Mouse (Mus musculus) naive thymus-derived CD4-positive, alpha-beta T cell, adult 2 months (primary cell): ENCODE measurements around the gene 2810004N23Rik.
A peak's percentile ranks its signal among the peaks of the same experiment; 100 is the strongest.
"Not testable (repeated sequence)": the region's sequence is repeated elsewhere in the genome, so short reads cannot be mapped to it uniquely, and the experiment has no call there.

Source experiments
- DNase-seq: peaks from one replicate; pipeline ENCODE4 v3.0.0-alpha.2; 2011; ENCODE audit warnings: low read depth

2810004N23Rik gene

DNA sequence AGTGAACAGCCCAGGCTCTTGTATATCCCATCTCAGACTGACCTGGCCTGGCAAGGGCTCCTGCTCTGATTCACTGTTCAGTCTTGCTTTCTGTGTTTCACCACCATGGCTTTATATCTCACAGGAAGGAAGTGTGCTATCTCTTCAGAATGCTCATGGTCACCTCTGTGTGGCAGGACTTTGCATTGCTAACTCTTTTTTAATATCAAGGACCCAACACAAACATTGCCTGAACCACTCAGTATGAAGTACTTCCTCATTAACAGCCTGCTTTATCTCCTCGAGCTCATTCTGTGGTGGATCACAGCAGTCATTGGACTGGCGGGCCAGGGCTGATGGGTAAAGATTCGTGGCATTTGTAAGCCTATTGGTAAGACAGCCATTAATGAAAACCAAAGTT lies 3.7 kb upstream of the 2810004N23Rik start:
- DNase-seq: no peak

- DNase-seq: peak; percentile 41
Measured at GRCm38 (mm10) chr8:124863729-124864128, 809 bp upstream of the 2810004N23Rik start.

DNA sequence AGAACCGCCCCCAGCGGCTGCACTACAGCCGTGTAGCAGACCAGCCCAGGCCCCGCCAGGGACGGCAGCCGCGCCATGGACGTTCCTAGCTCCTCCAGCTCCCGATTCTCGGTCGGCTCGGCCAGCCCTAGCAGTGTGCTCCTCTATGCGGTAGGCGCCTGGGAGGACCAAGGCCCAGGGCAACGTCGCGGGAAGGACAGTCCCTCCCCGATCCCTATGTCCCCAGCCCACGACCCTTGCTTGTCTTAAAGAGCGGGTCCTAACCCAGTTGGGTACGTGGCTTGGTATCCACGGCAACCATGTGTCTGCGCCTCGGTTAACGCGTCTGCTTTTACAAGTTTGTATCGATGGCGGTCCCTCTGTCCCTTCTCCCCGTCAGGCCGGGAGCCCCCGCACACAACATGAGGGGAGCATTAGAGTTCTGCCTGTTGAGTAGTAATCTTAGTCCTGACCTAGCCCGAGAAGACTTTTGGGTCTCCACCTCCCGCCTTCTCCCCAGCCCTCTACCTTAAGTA lies 300 bp upstream of the 2810004N23Rik start:
- no peak for DNase-seq

- DNase-seq: no peak
Measured at GRCm38 (mm10) chr8:124860188-124860587, 2.7 kb downstream of the 2810004N23Rik start.

GRCm38 (mm10) chr8:124859466-124859865 lies 3.5 kb downstream of the 2810004N23Rik start:
- peak; percentile 61 for DNase-seq

DNA sequence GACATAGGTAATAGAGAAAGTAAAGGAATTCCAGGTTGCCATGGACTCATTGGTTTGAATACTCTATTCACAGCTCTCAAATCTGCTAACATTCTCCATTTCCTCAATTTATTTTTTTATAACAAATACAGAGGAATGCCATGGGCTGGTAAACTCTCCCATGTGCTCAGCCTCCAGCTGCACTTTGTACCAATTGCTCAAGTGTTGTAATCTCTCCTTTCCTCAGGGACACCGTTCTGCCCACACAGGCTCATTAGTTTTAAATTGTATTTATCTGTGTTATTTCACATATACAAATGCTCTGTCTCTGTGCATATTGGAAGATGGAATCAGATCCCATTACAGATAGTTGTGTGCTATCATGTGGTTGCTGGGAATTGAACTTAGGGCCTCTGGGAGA lies 9.4 kb downstream of the 2810004N23Rik start:
- no peak for DNase-seq

DNA sequence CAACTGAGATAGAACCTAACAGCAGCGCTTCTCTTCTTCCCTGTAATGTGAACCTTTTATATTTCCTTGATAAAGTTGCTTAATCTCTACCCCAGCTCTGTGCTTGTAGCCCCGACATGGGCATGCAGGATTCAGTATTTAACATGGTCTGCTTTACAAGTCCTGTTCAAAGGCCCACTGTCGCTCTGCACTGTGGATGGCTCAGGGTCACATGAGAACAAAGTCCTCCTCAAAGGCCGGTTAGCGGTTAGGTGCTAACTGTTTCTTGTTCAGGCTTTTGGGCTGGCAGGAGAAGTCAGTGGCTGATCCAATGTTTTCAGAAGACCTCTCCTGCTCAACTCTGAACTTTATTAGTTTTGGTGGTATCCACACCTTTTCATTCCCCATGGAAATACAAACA lies 17.3 kb downstream of the 2810004N23Rik start:
- DNase-seq: no peak

- no peak for DNase-seq
Measured at GRCm38 (mm10) chr8:124845131-124845530, 17.8 kb downstream of the 2810004N23Rik start.

DNA sequence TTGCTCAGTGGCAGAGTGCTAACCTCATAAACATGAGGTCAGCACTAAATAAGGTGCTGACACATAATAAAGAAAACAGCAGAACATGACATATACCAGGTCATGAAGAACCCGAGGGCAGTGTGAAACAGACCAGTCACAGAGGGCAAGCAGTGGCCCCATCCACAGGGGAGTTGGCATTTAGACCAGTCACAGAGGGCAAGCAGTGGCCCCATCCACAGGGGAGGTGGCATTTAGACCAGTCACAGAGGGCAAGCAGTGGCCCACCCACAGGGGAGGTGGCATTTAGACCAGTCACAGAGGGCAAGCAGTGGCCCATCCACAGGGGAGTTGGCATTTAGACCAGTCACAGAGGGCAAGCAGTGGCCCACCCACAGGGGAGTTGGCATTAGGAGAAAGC lies 20.0 kb downstream of the 2810004N23Rik start:
- DNase-seq: not testable (repeated sequence)

DNA sequence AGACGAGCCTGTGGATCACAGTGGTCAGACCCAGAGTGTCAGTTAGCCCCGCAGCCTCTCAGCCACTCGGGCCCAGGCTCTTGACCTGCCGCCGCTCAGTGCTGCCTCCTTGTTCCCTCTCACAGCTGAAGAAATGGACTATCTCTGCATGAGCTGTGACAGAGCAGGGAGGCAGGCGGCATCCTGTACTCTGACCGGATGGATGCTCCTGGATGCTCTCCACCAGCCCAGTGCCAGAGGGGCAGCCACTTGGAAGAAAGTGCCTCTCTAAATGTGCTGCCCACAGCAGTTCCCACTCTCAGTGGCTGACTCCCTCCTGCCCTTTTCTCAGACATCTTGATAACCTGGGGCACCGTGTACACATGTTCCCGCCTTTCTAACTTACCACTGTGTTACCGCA lies 21.1 kb downstream of the 2810004N23Rik start:
- DNase-seq: no peak

DNA sequence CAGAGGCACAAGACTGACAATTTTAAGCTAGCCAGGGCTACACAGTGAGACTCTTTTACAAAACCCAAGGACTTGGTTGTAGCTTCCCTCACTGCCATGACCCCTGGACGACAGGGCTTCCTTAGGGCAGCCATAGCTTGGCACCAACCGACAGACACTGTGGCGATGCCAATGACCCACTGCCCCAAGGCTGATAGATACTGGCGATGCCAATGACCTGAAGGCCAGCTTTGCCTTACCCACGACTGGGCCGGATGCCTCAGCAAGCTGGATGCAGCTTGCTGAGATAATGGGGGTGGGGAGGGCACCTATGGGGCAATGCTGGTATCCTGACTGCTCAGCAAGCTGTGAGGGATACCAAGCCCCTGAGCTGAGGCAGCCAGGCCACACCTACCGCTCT lies 22.0 kb downstream of the 2810004N23Rik start:
- DNase-seq: no peak

DNA sequence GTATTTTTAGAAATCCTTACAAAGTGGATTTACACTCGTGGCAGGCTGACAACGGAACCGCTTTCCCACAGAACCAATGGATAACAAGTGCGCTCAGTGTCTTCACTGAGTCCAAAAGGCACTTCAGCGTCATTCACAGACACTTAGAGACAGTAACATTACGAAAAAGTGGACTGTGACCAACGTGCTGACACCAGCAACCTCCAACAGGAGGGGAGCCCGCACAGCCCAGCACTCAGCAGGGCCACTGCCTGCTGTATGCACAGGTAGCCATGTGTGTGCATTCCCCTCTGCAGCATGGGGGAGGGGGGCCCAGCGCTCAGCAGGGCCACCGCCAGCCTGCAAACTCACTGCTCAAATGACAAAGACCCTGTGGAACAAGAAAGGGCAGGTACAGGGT lies 23.5 kb downstream of the 2810004N23Rik start:
- DNase-seq: no peak

DNA sequence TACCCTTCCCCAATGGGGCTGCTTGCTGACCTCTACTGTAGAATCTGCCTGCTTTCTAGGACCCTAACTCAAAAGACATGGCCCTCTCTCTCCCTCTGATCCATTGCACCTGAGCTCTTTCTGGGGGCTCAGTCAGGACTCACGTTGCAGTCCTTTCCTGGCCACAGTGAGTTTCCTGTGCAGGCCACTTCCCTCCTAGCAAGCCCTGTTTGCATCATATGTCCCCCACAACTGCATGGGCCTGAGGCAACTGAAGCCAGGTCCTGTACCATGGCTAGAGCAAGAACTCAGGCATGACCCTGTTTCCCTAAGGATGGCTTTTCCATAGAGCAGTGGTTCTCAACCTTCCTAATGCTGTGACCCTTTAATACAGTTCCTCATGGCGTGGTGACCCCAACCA lies 25.0 kb downstream of the 2810004N23Rik start:
- no peak for DNase-seq

DNA sequence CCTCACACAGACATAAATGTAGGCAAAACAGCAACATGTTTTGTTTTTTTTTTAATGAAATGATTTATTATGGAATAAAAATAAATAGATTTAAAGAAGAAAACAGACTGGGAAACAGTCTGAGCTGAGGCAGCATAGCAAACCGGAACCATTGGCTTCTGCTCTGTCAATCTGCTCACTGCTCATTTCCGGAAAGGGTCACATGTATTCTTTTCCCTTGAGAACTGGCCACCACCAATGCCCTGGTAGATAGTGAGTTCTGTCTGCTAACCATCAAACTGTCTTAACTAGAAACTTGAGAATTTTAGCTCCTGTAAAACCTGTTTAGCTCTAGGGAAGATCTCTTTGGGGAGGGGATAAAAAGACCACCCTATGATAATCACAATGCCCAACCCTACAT lies 26.0 kb downstream of the 2810004N23Rik start:
- DNase-seq: no peak

- no peak for DNase-seq
Measured at GRCm38 (mm10) chr8:124836273-124836672, 26.6 kb downstream of the 2810004N23Rik start.

- no peak for DNase-seq
Measured at GRCm38 (mm10) chr8:124835848-124836247, 27.1 kb downstream of the 2810004N23Rik start.

- no peak for DNase-seq
Measured at GRCm38 (mm10) chr8:124833430-124834205, 29.3 kb downstream of the 2810004N23Rik start.

GRCm38 (mm10) chr8:124831941-124832340 lies 31.0 kb downstream of the 2810004N23Rik start:
- DNase-seq: no peak

- no peak for DNase-seq
Measured at GRCm38 (mm10) chr8:124831531-124831930, 31.4 kb downstream of the 2810004N23Rik start.

DNA sequence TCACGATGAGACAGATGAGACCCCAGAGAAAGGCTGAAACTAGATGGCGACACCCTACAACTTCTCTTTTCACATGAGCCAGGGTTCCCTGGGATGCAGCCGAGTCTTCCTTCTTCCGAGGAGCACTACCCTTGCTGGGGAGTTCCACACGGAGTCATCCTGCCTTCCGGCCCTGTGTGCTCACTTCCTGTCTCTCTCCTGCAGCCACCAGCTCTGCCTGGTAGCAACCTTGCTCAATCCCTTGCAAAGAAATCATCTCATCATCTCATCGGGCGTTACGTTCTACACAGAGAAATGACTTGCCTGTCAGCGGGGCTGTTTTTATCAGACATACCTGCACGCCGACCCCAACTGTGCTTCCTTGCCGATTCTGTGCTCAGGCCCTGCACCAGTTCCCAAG lies 32.9 kb downstream of the 2810004N23Rik start:
- no peak for DNase-seq

DNA sequence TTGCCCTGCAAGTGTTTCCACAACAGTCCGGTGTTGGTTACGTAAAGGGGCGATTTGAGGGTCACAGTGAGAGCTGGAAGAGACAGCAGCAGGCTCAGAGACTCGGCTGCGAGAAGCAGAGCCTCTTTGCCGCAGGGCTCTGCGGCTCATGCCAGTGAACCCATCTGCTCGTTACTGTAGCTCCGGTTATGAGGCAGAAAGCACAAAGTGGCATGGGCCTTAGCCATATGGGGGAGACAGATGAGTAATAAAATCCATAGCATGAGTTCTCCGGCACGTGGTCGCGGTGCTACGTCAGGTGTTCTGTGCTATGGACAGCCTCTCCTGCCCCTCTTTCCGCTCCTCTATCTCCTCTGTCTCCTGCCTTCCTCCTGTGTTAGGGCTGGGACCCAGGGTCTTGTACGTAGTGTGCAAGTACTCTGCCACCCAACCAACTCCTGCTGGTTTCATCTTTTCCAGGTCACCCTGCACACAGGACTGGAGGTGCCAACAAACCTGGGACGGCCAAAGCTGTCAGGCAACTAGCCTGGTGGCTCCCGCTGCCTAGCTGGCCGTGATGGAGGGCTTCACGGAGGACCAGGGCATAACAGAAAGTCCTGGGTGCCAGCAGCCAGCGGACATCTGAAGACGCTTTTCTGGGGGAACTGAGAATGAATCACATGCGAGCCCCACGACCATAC lies 34.2 kb downstream of the 2810004N23Rik start:
- no peak for DNase-seq

- peak; percentile 67 for DNase-seq
Measured at GRCm38 (mm10) chr8:124827387-124827786, 35.5 kb downstream of the 2810004N23Rik start.

- DNase-seq: no peak
Measured at GRCm38 (mm10) chr8:124826658-124827057, 36.3 kb downstream of the 2810004N23Rik start.
